Mouse (Mus musculus) lung, adult 2 months (tissue): ENCODE data around the gene Fads6. TPM values are rescaled to one million over a fixed set of nuclear protein-coding genes. Genes with fewer than 3 reads are reported as not detected.
A peak's percentile ranks its signal among the peaks of the same experiment; 100 is the strongest.

Experiments
- DNase-seq: peaks from one replicate; pipeline ENCODE4 v3.0.0; 2022
- H3K4me1 ChIP-seq: fragments of 200-500 bp; 2 replicates; pipeline ENCODE4 v1.6.1; 2011; ENCODE audit warnings: low read length; ENCODE audit not compliant: control insufficient read depth, insufficient read depth
- H3K4me3 ChIP-seq: fragments of 200-500 bp; replicated peaks from 2 replicates; pipeline ENCODE3; 2011; ENCODE audit warnings: low read depth, mild to moderate bottlenecking, control low read depth, low read length; ENCODE audit errors: extremely low read depth
- CTCF ChIP-seq: fragments of 200-500 bp; IDR thresholded peaks from 2 replicates; pipeline ENCODE4 v1.5.1; 2011; ENCODE audit warnings: mild to moderate bottlenecking, low read length, control low read depth; ENCODE audit not compliant: insufficient read depth
- POLR2A ChIP-seq: fragments of 200-500 bp; IDR thresholded peaks from 2 replicates; pipeline ENCODE4 v1.6.1; 2011; ENCODE audit warnings: low read depth, mild to moderate bottlenecking, control low read depth, low read length, borderline replicate concordance; ENCODE audit errors: extremely low read depth
- WGBS: fragments of 180-500 bp; shearing (Covaris S2); methylation state at CpG from one replicate; pipeline ENCODE4 v1.1.7; 2018; 5-methylcytosine and 5-hydroxymethylcytosine counted together
- polyA plus RNA-seq: library from polyadenylated mRNA; depleted of rRNA; stranded (reverse); fragments of >200 nt; gene quantifications from 2 replicates; pipeline ENCODE4 v1.2.3, GENCODE M21; 2012; rRNA removed

Fads6 gene
- 2.8 and 3.8 TPM in 2 replicates for polyA plus RNA-seq

DNA sequence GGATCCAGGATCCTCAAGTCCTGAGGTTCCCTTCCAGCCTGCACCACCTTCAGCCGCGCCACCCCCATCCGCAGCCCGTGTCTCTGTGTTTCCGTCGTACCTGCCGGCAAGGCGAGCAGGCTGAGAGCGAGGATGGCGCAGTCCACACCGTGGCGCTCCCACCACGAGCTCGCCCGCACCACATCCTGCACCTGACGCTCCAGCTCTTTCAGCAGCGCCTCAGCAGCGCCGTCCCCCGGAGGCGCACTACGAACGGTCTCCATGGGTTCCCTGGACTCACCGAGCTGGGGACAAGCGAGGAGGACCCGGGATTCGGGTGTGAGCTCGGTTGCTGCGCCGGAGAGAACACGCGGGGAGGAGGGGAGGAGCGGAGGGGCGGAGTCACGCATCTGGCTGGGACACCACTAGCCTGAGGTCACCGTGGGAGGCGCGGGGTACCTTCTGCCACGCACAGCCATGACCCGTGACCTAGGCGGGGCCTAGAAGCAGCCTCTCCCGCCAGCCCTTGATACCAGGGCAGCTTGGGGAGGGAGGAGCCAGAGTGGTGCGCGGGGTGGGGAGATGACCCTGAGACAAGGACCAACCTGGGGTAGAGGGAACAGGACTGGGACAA, at the start of gene Fads6:
Fads6 (minus strand) TSS at position 450 of the 613 bp plus-strand sequence.
- no peak for TF ChIP-seq POLR2A
- TF ChIP-seq CTCF: no peak
- H3K4me1 ChIP-seq: peaks cover 8% of the 10 kb centered on the region
- 2% methylated on average over 44 of the region's 44 CpGs for WGBS
- peak; percentile 52 for DNase-seq
- H3K4me3 ChIP-seq: peak within 1 kb of the TSS; percentile 56

DNA sequence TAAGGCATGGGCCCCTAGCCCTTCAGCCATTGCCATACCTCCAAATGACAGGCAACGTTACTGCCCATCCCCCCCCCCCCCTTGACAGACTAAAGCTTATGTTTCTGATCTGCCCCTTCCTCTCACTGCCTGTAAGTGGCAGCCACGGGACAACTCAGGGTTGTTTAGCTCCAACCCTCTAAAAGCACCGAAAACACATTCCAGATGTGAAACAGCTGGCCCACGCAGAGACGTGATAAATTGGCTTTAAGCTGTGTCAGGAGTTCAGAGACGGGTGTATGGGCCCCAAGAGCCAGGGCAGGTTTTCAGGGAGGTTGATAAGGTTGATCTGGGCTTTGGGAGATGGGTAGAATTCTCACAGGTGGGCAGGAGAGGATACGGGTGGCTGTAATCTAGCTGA, 48.1 kb upstream of the Fads6 start:
- WGBS: 32% methylated on average over 7 of the region's 7 CpGs
- no peak overlapping the region for H3K4me3 ChIP-seq
- DNase-seq: no peak
- H3K4me1 ChIP-seq: no peaks in the 10 kb centered on the region
- TF ChIP-seq POLR2A (no peak), CTCF (no peak)

- DNase-seq: no peak
- no peak for TF ChIP-seq POLR2A
- no peak for TF ChIP-seq CTCF
- WGBS: 18% methylated on average over 12 of the region's 12 CpGs
Measured at GRCm38 (mm10) chr11:115344967-115345366, 47.5 kb upstream of the Fads6 start.

DNA sequence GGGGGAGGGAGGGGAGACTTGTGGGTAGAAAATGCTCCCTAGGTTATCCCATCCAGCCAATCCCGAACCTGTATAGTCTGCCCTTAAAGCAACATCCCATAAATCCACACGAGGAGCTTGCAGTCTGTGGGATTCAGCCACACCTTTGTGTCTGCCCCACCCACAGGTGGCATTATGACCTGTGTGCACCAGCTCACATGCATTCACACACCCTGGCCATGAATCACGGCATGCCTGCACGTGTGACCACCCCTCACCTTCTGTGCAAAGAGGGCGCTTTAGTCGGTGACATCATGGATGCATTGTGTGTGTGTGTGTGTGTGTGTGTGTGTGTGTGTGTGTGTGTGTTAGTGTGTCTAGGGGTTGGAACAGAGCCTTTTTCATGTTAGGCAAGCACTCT, 44.4 kb upstream of the Fads6 start:
- H3K4me1 ChIP-seq: no peaks in the 10 kb centered on the region
- no peak for TF ChIP-seq CTCF
- TF ChIP-seq POLR2A: no peak
- no peak for DNase-seq
- 59% methylated on average over 6 of the region's 6 CpGs for WGBS
- no peak overlapping the region for H3K4me3 ChIP-seq

More at GRCm38 (mm10) chr11:115344967-115345366, 47.5 kb upstream of the Fads6 start:
- no peaks in the 10 kb centered on the region for H3K4me1 ChIP-seq
- H3K4me3 ChIP-seq: no peak overlapping the region

GRCm38 (mm10) chr11:115341246-115341645, 43.8 kb upstream of the Fads6 start:
- 44% methylated on average over 2 of the region's 2 CpGs for whole genome bisulfite sequencing
- no peak overlapping the region for H3K4me3 ChIP-seq
- no peaks in the 10 kb centered on the region for H3K4me1 ChIP-seq

DNA sequence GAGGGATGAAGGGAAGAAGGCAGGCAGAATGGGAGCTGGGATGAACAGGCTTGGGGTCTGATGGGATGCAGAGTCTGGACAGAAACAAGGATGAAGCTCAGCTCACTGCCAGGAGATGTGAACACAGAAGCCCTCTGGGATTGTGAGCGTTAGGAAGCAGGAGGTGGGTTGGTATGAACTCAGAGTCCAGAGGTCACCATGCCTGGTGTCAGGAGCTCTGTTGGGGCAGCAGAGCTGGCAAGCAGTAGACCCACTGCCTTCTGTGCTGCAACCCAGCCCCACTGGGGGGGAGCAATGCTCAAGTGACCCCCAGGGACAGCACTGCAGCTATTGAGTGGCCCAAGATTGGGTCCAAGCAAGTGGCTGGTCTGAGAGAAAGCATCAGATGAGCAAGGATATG, 40.4 kb upstream of the Fads6 start:
- no peak for DNase-seq
- TF ChIP-seq CTCF (no peak), POLR2A (no peak)
- WGBS: 71% methylated on average over 1 of the region's 1 CpGs

More at GRCm38 (mm10) chr11:115341246-115341645, 43.8 kb upstream of the Fads6 start:
- no peak for DNase-seq
- TF ChIP-seq CTCF (no peak), POLR2A (no peak)

GRCm38 (mm10) chr11:115337350-115337749, 39.9 kb upstream of the Fads6 start:
- H3K4me3 ChIP-seq: no peak overlapping the region
- DNase-seq: no peak
- 35% methylated on average over 3 of the region's 3 CpGs for WGBS
- TF ChIP-seq POLR2A (no peak), CTCF (no peak)
- H3K4me1 ChIP-seq: no peaks in the 10 kb centered on the region

More for the DNA sequence above, 40.4 kb upstream of the Fads6 start:
- Histone ChIP-seq H3K4me1 (no peaks in the 10 kb centered on the region), H3K4me3 (no peak overlapping the region)

DNA sequence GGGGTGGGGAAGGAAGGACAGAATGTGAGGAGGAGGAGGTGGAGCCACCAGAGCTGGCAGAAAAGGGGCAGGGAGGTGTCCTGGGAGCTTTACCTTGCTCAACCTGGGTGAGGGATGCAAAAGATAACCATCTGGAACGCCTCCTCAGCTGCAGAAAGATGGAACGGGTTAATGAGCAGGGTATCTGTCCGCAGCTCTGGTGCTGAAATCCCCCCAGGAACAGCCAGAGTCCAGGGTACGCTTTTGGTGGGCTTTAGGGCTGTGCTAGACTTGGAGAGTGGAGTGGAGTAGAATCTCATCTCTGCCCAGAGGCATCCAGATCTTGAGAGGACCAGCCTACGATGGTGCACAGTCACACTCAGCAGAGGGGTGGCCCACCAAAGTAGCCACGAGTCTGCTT, 38.7 kb upstream of the Fads6 start:
- 17% methylated on average over 6 of the region's 6 CpGs for WGBS
- TF ChIP-seq POLR2A (no peak), CTCF (no peak)
- H3K4me3 ChIP-seq: no peak overlapping the region
- DNase-seq: no peak
- no peaks in the 10 kb centered on the region for H3K4me1 ChIP-seq

GRCm38 (mm10) chr11:115335223-115335622, 37.8 kb upstream of the Fads6 start:
- Histone ChIP-seq H3K4me3 (no peak overlapping the region), H3K4me1 (no peaks in the 10 kb centered on the region)
- 47% methylated on average over 12 of the region's 12 CpGs for WGBS
- peak; percentile 22 for DNase-seq
- TF ChIP-seq POLR2A (no peak), CTCF (no peak)

GRCm38 (mm10) chr11:115334531-115334930, 37.1 kb upstream of the Fads6 start, which contains the start of gene Otop3:
Gene Otop3 (plus strand): TSS chr11:115334731.
- H3K4me3 ChIP-seq: no peak within 1 kb of the TSS
- TF ChIP-seq POLR2A (no peak), CTCF (no peak)
- DNase-seq: no peak
- H3K4me1 ChIP-seq: no peaks in the 10 kb centered on the region
- WGBS: 3% methylated on average over 29 of the region's 29 CpGs
